Mouse (Mus musculus): ENCODE measurements at regions not wholly inside any gene's neighbourhood (a gene's known extent, or its start where the extent isn't known, plus 50 kb on each side); places are given as distances from the start of the nearest gene placed in this dataset.
A peak's percentile ranks its signal among the peaks of the same experiment; 100 is the strongest.

DNA sequence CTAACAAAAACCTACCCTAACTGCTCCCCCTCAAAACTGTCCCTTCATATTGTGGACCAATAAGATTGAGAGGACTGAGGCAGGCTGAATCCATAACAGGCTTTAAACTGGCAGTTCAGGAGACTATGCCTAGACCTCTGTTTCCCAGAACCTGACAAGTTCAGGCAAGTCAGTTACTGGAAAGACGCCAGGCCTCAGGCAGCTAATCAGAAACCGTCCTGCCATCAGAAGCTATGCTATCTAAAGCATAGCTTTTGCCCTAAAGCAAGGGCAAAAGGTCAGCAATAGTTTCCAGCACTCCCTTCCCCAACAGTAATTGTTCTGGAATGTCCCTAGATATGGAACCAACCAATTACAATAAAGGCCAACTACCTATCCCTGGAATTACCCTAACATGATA is 273.0 kb downstream of the Bche start:
- no peak for DNase-seq

DNA sequence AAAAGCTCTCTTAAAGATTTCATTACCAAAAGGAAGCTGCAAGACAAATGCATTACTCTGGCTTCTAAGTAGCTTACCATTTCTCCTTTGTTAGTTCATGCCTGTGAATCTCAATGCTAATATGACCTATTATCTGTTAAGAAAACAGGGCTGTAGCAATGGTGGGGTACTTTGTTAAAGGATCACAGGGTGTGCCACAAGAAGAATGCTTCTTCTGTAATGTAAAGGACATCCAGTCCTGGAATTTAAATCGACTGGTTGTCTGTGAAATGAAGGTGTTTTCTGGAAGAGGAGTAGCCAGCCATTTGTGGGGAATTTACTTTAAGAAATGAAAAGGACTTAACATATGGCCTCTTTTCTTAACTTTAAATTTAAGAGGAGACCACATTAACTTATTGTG is 273.9 kb downstream of the Bche start:
- no peak for DNase-seq

DNA sequence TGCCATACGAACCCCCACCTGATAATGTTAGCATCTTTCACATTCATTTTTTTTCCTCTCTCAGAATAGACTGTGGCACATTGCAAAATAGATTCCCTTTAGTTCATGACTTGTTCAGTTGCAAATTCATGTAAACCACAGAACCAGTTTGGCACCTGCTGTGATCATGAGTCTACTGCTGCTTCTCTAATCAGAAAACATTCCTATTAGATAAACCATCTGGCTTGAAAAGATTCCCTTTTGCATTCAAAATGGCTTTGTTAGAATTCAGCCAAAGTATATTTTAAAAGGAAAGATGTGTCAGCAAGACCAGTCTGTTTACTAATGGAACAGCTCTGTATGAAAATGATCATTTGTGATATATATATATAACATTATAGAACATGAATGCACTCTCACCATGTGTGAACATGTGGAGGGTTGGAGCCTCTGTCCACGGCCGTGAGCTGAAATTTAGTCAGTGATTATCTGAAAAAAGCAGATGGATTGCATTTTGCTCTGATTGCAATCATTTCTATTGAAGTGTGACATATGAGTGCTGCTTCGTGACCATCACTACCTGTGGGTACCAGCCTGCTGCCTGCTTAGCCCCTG is 298.2 kb downstream of the Bche start:
- DNase-seq: peak; percentile 21 to 24

DNA sequence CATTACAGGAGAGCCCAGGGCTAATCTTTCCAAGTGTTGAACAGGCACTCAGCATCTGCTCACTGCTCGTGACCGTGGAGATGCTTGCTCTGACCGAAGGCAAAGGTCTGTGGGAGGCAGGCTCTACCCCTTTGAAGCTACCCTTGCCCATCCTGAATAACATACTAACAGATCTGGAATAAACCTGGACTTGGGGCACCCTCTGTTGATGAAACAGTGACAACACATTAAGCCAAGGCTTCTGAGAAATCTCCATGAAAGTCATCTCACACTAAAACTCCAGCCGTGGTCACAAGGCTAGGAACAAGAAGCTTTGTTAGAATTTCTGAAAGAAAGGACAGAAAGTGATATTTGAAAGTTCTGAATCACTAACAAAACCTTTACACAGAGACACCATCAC is 306.8 kb downstream of the Bche start:
- peak; percentile 26 for DNase-seq

DNA sequence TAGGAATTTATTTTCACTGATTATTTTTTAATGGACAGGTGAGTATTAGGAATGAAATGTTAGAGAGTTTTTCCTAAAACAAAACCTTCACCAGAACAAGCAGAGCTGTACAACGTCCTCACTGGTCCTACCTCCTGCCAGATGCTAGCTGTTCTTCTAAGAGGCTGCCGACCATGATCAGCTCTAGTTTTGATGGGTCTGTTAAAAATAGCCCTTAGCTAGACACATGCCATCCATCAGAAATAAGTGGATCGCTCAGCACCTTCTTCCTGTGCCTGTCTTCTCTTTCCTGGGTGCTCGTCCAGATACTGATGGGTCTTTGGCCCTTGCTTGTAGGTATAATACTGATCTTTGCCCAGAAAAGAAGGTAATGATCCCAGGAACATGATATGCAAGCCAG is 312.4 kb downstream of the Bche start:
- DNase-seq: no peak

DNA sequence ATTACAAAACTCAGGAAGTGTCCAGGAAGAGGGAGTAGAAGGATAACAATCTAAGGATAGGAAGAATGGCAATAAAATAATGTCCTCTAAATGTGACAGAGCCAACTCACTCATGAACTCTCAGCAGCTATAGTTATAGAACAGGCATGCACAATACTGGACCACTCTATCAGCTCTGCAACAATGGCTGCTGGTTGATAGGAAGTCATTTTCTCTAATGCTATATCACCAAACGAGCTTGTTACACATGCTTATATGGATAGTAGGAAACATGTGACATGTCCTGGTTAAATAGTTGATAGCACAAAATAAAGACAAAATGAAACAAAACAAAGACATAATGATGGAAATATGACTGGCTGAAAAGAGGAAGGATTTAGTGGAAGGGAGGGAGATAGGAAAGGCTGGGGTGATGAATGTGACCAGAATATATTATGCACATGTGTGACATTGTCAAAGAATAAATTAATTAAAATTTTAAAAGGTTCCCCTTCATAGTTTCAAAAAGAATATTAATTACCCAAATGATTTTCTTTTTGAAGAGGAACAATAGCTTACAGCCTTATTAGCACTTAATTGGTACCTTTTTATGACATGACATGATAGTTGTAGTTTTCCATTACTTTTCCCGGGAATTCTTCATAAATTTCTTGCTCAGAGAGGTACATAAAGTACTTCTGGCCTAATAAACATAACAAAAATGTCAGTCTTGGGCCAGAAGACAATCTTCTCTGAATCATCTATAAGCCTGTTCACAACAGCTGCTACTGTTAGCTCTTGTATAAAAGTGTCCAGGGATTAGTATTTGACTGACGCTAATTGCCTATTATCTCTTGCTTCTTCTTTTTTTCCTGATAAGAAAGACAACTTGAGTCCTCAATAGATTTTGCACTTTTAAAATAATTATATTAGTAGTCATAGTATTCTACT is 318.2 kb downstream of the Bche start:
- no peak for DNase-seq

DNA sequence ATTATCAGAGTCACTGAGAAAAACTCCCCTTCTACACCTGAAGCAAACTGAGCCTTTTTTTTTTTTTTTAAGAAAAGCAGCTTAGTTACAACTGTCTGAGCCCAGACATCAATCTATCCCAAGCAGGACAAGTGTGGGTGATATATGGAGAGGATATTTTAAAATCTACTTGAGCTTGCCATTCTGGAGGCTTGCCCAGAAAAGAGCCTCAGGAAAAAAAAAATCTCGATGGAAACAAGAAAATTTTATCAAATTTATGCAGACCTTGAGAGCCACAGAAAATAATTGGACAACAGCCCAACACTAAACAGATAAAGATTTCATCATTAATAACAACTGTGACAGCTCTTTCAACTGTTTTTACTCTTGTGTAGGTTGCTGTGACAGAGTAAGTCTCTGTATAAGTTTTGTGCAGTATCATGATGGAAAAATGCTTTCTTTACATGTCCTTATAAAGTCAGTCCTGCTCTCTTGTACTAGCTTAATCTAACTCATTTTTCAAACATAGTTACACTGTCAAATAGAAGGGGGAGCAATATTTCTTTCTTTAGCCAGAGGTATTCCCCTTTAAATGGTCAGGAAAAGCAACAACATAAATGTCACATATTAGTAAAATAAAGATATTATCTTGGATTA is 297.4 kb upstream of the Slitrk3 start:
- no peak for DNase-seq

DNA sequence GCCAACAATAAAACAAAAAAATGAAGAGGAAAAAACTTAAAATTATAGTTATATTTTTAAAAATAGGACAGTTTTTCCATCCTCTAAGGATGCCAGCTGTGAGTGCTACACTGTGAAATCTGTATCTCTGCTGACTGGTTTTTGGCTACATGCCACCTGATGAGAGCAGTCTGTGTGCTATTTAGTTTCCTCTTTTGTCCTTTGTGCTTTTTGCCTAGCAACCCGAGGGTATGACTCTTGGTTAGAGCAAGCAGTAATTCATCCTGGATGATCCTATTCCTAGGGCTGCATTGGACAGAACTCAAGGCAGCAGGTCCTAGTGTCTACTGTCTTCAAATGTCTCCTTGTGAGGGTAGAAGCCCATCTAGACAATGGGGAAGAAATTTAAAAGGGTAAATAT is 285.6 kb upstream of the Slitrk3 start:
- peak; percentile 40 to 64 for DNase-seq

DNA sequence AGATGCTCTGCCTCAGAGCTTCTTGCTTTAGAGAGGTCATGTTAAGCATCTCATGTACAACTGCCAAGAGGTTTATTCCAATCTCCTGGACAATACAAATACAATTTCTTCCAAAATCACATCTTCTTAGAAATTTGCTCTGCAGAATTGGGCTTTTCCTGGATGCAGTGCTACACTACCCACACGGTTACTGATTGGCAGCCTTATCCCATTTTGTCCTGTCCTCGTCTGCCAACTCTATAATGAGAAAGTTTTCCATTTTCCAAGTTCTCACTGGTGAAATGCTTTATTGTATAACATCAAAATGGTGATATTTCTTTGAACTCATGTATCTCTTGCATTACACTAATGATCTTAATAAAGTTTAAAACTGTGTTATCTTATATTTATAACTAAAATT is 282.1 kb upstream of the Slitrk3 start:
- no peak for DNase-seq

DNA sequence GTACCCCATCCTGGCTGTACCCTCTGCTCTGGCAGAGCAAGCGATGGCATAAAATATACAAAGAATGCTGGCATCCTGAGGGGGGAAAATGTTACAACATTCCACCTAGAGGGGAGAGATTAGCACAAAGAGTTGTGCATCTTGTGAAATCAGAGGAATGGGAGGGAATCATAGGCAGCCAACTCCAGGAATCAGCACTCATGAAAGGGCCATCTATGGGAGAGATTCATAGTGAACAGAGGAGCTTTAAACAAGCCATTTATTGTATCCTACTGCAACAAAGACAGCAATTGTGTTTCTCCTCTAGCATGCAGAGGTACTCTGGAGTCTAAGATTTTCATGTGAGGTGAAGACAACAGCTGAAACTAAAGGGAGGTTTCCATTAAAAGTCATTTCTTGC is 265.6 kb upstream of the Slitrk3 start:
- DNase-seq: no peak
